Mouse (Mus musculus): ENCODE measurements around the gene Acvr1. TPM values are rescaled to one million over a fixed set of nuclear protein-coding genes. Genes with fewer than 3 reads are reported as not detected.

Gene Acvr1
- polyA plus RNA-seq, 1 experiment, result not detected

- TF ChIP-seq CTCF (IDR thresholded peaks at IDR 0.05; ENCODE audit: insufficient read depth, low read depth, low read length) (no peak), POLR2A (IDR thresholded peaks at IDR 0.05; ENCODE audit: insufficient read depth, low read depth, low read length) (no peak)
- no peak overlapping the region for H3K27ac ChIP-seq (ENCODE audit: insufficient read depth, low read depth, low read length)
- H3K4me3 ChIP-seq (ENCODE audit: insufficient read depth, low read depth, low read length), result no peak overlapping the region
- WGBS, result 76% methylated on average over 3 of the region's 3 CpGs
- H3K4me1 ChIP-seq (ENCODE audit: control insufficient read depth, insufficient read depth, low read length), result peaks cover 2% of the 10 kb centered on the region; the same call in 1 of the 2 replicates
Measured at GRCm38 (mm10) chr2:58495271-58495670, 71.7 kb downstream of the Acvr1 start.

GRCm38 (mm10) chr2:58493685-58494635 is 73.0 kb downstream of the Acvr1 start:
- 46% methylated on average over 18 of the region's 18 CpGs for WGBS
- Histone ChIP-seq H3K4me3 (ENCODE audit: insufficient read depth, low read depth, low read length) (no peak overlapping the region), H3K4me1 (ENCODE audit: control insufficient read depth, insufficient read depth, low read length) (peaks cover 6% of the 10 kb centered on the region; the same call in 1 of the 2 replicates), H3K27ac (ENCODE audit: insufficient read depth, low read depth, low read length) (no peak overlapping the region; the same call in 1 of the 2 replicates)
- TF ChIP-seq POLR2A (IDR thresholded peaks at IDR 0.05; ENCODE audit: insufficient read depth, low read depth, low read length) (no peak), CTCF (IDR thresholded peaks at IDR 0.05; ENCODE audit: insufficient read depth, low read depth, low read length) (no peak)

GRCm38 (mm10) chr2:58489275-58489674 is 77.7 kb downstream of the Acvr1 start:
- TF ChIP-seq CTCF (IDR thresholded peaks at IDR 0.05; ENCODE audit: insufficient read depth, low read depth, low read length) (no peak), POLR2A (IDR thresholded peaks at IDR 0.05; ENCODE audit: insufficient read depth, low read depth, low read length) (no peak)
- Histone ChIP-seq H3K4me1 (ENCODE audit: control insufficient read depth, insufficient read depth, low read length) (peaks cover 28% of the 10 kb centered on the region), H3K27ac (ENCODE audit: insufficient read depth, low read depth, low read length) (no peak overlapping the region), H3K4me3 (ENCODE audit: insufficient read depth, low read depth, low read length) (no peak overlapping the region)
- WGBS, result 74% methylated on average over 9 of the region's 9 CpGs

- WGBS, result 85% methylated on average over 8 of the region's 8 CpGs
Measured at GRCm38 (mm10) chr2:58488404-58488803, 78.6 kb downstream of the Acvr1 start.

GRCm38 (mm10) chr2:58487279-58487560 is 79.7 kb downstream of the Acvr1 start:
- Histone ChIP-seq H3K4me3 (ENCODE audit: insufficient read depth, low read depth, low read length) (no peak overlapping the region), H3K4me1 (ENCODE audit: control insufficient read depth, insufficient read depth, low read length) (peaks cover 28% of the 10 kb centered on the region), H3K27ac (ENCODE audit: insufficient read depth, low read depth, low read length) (no peak overlapping the region)
- 53% methylated on average over 3 of the region's 3 CpGs for WGBS
- no peak for TF ChIP-seq POLR2A (IDR thresholded peaks at IDR 0.05; ENCODE audit: insufficient read depth, low read depth, low read length)
- TF ChIP-seq CTCF (IDR thresholded peaks at IDR 0.05; ENCODE audit: insufficient read depth, low read depth, low read length), result no peak

More at GRCm38 (mm10) chr2:58488404-58488803, 78.6 kb downstream of the Acvr1 start:
- H3K4me1 ChIP-seq (ENCODE audit: control insufficient read depth, insufficient read depth, low read length), result peaks cover 28% of the 10 kb centered on the region
- no peak overlapping the region for H3K27ac ChIP-seq (ENCODE audit: insufficient read depth, low read depth, low read length)
- TF ChIP-seq CTCF (IDR thresholded peaks at IDR 0.05; ENCODE audit: insufficient read depth, low read depth, low read length) (no peak), POLR2A (IDR thresholded peaks at IDR 0.05; ENCODE audit: insufficient read depth, low read depth, low read length) (no peak)
- no peak overlapping the region for H3K4me3 ChIP-seq (ENCODE audit: insufficient read depth, low read depth, low read length)

GRCm38 (mm10) chr2:58486441-58487278 is 80.3 kb downstream of the Acvr1 start:
- no peak overlapping the region for H3K27ac ChIP-seq (ENCODE audit: insufficient read depth, low read depth, low read length)
- no peak overlapping the region for H3K4me3 ChIP-seq (ENCODE audit: insufficient read depth, low read depth, low read length)
- WGBS, result 52% methylated on average over 13 of the region's 14 CpGs
- H3K4me1 ChIP-seq (ENCODE audit: control insufficient read depth, insufficient read depth, low read length), result peaks cover 28% of the 10 kb centered on the region
- no peak for TF ChIP-seq POLR2A (IDR thresholded peaks at IDR 0.05; ENCODE audit: insufficient read depth, low read depth, low read length)
- TF ChIP-seq CTCF (IDR thresholded peaks at IDR 0.05; ENCODE audit: insufficient read depth, low read depth, low read length), result no peak

GRCm38 (mm10) chr2:58485683-58486082 is 81.3 kb downstream of the Acvr1 start:
- H3K27ac ChIP-seq (ENCODE audit: insufficient read depth, low read depth, low read length), result no peak overlapping the region
- no peak overlapping the region for H3K4me3 ChIP-seq (ENCODE audit: insufficient read depth, low read depth, low read length)
- TF ChIP-seq POLR2A (IDR thresholded peaks at IDR 0.05; ENCODE audit: insufficient read depth, low read depth, low read length) (no peak), CTCF (IDR thresholded peaks at IDR 0.05; ENCODE audit: insufficient read depth, low read depth, low read length) (no peak)
- peaks cover 31% of the 10 kb centered on the region for H3K4me1 ChIP-seq (ENCODE audit: control insufficient read depth, insufficient read depth, low read length)
- WGBS, result 79% methylated on average over 3 of the region's 3 CpGs

- TF ChIP-seq CTCF (IDR thresholded peaks at IDR 0.05; ENCODE audit: insufficient read depth, low read depth, low read length), result no peak
- TF ChIP-seq POLR2A (IDR thresholded peaks at IDR 0.05; ENCODE audit: insufficient read depth, low read depth, low read length), result no peak
- Histone ChIP-seq H3K4me3 (ENCODE audit: insufficient read depth, low read depth, low read length) (no peak overlapping the region), H3K4me1 (ENCODE audit: control insufficient read depth, insufficient read depth, low read length) (peaks cover 32% of the 10 kb centered on the region), H3K27ac (ENCODE audit: insufficient read depth, low read depth, low read length) (no peak overlapping the region; the same call in 1 of the 2 replicates)
- WGBS, result 16% methylated on average over 4 of the region's 4 CpGs
Measured at GRCm38 (mm10) chr2:58485152-58485551, 81.8 kb downstream of the Acvr1 start.
